Mouse (Mus musculus) bone marrow macrophage, adult 2 months (primary cell): Measurements from ENCODE around the gene Zfp84.

Source experiments
- CTCF ChIP-seq: IDR thresholded peaks from 2 replicates; pipeline ENCODE4 v1.5.1; 2012; ENCODE audit warnings: low read depth, mild to moderate bottlenecking, low read length, moderate library complexity
- POLR2A ChIP-seq: IDR thresholded peaks from 2 replicates; pipeline ENCODE4 v1.6.1; 2012; ENCODE audit warnings: mild to moderate bottlenecking, low read depth, low read length, borderline replicate concordance

DNA sequence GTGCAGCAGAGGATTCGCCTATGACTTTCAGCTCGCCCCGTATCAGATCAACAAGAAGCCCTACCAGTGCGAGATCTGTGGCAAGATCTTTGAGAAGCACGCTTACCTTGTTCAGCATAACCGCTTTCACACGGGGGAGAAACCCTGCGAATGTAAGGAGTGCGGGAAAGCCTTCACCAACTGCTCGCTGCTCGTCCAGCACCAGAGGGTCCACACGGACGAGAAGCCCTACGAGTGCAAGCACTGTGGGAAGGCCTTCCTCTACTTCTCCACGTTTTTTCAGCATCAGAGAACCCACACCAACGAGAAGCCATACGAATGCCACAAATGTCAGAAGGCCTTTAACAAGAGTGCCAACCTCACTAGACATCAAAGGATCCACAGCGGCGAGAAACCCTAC is 8.2 kb downstream of the Zfp84 start:
- TF ChIP-seq CTCF (no peak), POLR2A (no peak)
